Mouse (Mus musculus): ENCODE results near the gene Psmd5. TPM values are rescaled to one million over a fixed set of nuclear protein-coding genes. Genes with fewer than 3 reads are reported as not detected.
"Not testable (repeated sequence)": the region's sequence is repeated elsewhere in the genome, so short reads cannot be mapped to it uniquely, and the experiment has no call there.

Psmd5 gene
- polyA plus RNA-seq, 1 experiment, result 65.7 TPM

DNA sequence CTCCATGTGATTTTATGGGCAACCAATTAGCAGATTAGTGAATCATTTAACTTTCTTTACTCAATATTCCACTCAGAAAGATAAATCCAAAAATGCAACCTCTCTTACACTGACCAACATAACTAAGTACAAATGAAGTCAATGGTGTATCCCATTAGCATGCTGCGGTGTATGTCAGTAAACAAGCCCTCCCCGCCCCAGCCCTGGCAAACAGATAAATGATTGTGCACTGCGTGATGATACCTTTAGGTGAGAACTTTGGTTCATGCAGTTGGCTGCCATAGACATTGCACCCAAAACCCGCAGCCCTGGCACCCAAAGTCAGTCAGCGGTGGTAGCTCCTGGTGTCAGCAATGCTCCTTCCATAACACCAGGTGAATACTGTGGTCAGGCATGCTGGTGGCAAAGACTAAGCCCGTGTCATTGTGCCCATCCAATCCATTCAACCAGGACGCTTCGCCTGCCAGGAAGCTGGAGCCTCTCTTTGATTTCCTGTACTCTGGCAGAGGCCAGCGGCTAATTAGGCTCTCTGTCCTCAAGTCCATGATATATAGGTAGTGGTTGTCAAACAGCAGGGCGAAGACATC is 69.3 kb downstream of the Psmd5 start:
- no peak overlapping the region for H3K4me3 ChIP-seq (ENCODE audit: insufficient read depth, low read length)
- no peak overlapping the region for H3K27ac ChIP-seq (ENCODE audit: insufficient read depth, low read length)
- H3K4me1 ChIP-seq (ENCODE audit: control insufficient read depth, insufficient read depth, low read length), result peaks cover 10% of the 10 kb centered on the region; the same call in 1 of the 2 replicates
- TF ChIP-seq CTCF (IDR thresholded peaks at IDR 0.05; ENCODE audit: borderline replicate concordance, insufficient read depth, low read length), result no peak
- no peak for TF ChIP-seq POLR2A (IDR thresholded peaks at IDR 0.05; ENCODE audit: low read depth, low read length)

DNA sequence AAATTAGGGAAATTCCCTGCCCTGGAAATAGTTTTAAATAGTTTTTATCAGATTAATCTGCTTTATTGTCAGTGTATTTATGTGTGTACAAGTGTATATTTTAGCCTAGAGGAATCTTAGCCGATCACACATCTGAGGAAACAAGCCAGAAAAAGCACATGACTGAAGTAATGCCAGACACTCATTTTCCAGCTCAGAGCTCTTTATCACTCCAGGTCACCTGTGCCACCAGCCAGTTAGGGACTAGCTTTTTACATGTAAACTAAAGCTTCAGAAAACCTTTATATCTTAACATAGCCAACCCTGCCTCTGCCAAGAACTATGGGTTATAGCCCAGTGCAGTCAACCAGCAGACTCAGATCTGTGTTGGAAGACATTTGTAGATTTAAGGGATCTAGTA is 70.0 kb downstream of the Psmd5 start:
- Histone ChIP-seq H3K4me1 (ENCODE audit: control insufficient read depth, insufficient read depth, low read length) (peaks cover 10% of the 10 kb centered on the region; the same call in 1 of the 2 replicates), H3K4me3 (ENCODE audit: insufficient read depth, low read length) (no peak overlapping the region), H3K27ac (ENCODE audit: insufficient read depth, low read length) (no peak overlapping the region)
- TF ChIP-seq CTCF (IDR thresholded peaks at IDR 0.05; ENCODE audit: borderline replicate concordance, insufficient read depth, low read length) (no peak), POLR2A (IDR thresholded peaks at IDR 0.05; ENCODE audit: low read depth, low read length) (no peak)

DNA sequence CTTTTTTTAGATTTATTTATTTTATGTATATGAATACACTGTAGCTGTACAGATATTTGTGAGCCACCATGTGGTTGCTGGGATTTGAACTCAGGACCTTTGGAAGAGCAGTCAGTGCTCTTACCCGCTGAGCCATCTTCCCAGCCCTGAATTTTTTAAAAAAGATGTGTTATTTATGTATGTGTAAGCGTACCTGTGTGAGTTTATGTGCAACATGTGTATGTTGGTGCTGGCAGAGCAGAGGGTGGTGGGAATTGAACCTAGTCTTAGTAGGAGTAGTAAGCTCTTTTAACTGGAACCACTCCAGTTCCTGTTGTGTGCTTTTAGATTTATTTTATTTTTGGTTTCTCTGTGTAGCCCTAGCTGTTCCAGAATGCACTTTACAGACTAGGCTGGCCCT is 70.6 kb downstream of the Psmd5 start:
- H3K27ac ChIP-seq (ENCODE audit: insufficient read depth, low read length), result no peak overlapping the region
- H3K4me3 ChIP-seq (ENCODE audit: insufficient read depth, low read length), result no peak overlapping the region
- TF ChIP-seq POLR2A (IDR thresholded peaks at IDR 0.05; ENCODE audit: low read depth, low read length), result no peak
- H3K4me1 ChIP-seq (ENCODE audit: control insufficient read depth, insufficient read depth, low read length), result peaks cover 10% of the 10 kb centered on the region; the same call in 1 of the 2 replicates

DNA sequence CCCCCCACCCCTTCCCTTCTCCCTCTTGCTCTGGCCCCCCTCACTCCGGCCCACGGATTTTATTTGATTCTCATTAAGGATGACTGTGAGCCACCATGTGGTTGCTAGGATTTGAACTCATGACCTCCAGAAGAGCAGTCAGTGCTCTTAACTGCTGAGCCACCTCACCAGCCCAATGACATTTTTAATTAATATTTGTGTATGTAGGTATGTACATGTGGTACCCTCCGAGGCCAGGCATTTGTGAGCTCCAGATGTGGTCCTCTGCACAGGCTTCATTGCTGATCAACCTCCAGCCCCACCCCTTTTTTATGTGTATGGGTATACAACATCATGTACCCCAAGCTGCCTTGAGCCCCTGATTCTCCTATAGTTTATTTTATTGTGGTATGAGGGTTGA is 71.0 kb downstream of the Psmd5 start:
- Histone ChIP-seq H3K27ac (ENCODE audit: insufficient read depth, low read length) (no peak overlapping the region), H3K4me1 (ENCODE audit: control insufficient read depth, insufficient read depth, low read length) (peaks cover 10% of the 10 kb centered on the region; the same call in 1 of the 2 replicates), H3K4me3 (ENCODE audit: insufficient read depth, low read length) (peak overlapping the region; percentile 27)
- no peak for TF ChIP-seq POLR2A (IDR thresholded peaks at IDR 0.05; ENCODE audit: low read depth, low read length)
- TF ChIP-seq CTCF (IDR thresholded peaks at IDR 0.05; ENCODE audit: borderline replicate concordance, insufficient read depth, low read length), result no peak

DNA sequence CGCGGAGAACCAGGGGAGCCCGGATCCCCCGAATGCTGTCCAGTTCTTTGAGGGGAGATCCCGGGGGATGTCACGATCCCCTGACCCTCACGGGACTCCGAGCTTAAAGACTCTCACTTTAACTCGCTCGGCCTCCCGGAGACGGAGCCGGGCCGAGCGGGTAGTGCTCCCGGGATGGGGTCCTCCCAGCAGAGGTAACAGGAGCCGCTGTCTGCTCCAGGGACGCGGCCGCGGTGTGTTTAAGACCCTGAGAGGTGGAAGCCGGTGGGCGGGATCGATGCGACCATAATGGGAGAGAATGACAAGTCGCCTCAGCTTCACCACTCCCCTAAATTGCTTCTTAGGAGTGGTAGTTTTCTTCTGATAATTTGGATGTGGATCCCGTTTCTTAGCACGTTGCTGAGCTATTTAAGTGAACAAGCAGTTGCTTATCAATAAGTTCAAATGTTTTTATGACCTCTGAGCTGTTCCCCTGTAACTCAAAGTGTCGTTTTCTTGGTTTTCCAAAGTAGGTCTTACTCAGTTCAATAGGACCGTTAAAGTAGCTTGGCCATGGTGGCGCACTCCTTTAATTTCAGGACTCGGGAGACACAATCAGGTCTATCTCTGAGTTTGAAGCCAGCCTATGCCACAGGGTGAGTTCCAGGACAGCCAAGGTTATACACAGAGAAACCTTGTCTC is 72.1 kb downstream of the Psmd5 start:
- Histone ChIP-seq H3K27ac (ENCODE audit: insufficient read depth, low read length) (peak overlapping the region; percentile 55), H3K4me3 (ENCODE audit: insufficient read depth, low read length) (peak overlapping the region; percentile 66)
- H3K4me1 ChIP-seq (ENCODE audit: control insufficient read depth, insufficient read depth, low read length), result not testable (repeated sequence)

DNA sequence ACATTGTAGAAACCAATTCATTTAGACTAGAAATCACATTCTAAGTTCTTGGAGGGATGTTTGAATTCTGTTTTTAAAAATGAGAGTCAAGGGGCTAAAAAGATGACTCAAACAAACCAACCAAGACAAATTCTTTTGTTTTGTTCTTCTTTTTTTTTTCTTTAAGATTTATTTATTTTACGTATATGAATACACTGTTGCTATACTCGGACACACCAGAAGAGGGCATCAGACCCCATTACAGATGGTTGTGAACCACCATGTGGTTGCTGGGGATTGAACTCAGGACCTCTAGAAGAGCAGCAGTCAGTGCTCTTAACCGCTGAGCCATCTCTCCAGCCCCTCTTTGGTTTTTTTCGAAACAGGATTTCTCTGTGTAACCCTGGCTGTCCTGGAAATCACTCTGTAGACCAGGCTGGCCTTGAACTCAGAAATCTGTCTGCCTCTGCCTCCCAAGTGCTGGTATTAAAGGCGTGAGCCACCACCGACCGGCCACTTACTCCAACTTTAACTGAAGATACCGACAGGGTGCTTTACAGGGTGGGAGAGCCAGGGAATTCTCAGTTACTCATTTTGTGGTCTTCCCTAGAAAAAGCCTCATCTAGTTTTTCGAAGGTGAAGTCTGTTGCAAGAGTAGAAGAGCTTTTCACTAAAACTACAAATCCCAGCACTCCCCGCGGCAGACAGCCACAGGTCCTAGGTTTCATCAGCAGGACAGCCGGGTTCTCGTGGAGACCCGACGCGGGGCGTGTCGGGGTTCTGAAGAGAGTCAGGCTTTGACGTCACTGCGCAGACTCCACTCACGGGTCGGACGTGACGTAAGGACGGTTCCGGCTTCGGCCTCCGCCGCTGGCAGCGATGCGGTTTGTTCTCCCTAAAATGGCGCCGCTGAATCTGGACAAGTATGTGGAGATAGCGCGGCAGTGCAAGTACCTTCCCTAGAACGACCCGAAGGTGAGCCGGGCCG is 73.0 kb downstream of the Psmd5 start:
- H3K4me3 ChIP-seq (ENCODE audit: insufficient read depth, low read length), result peak overlapping the region; percentile 66
- TF ChIP-seq CTCF (IDR thresholded peaks at IDR 0.05; ENCODE audit: borderline replicate concordance, insufficient read depth, low read length) (no peak), POLR2A (IDR thresholded peaks at IDR 0.05; ENCODE audit: low read depth, low read length) (peak; percentile 90)
- H3K4me1 ChIP-seq (ENCODE audit: control insufficient read depth, insufficient read depth, low read length), result peaks cover 7% of the 10 kb centered on the region; the same call in 1 of the 2 replicates
- H3K27ac ChIP-seq (ENCODE audit: insufficient read depth, low read length), result peak overlapping the region; percentile 67

DNA sequence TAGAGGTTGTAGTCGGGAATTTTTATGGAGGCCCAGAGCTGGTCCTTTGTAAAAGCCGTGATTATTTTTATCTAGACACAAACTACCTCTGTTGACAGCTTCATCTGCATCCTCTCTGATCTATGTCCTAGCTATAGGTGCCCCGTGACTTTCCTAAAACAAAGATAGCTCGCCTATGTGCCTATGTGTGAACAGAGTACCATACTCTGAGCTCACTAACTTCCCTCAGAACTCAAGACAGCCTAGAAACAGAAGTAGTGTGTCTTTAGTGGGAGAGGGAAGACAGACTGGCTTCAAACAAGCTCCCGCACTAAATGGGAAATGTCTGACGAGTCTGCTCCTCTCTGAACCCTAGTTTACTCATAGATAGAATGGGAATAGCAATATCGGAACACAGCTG is 74.4 kb downstream of the Psmd5 start:
- TF ChIP-seq POLR2A (IDR thresholded peaks at IDR 0.05; ENCODE audit: low read depth, low read length) (no peak; the same call in 1 of the 2 replicates), CTCF (IDR thresholded peaks at IDR 0.05; ENCODE audit: borderline replicate concordance, insufficient read depth, low read length) (no peak)
- Histone ChIP-seq H3K27ac (ENCODE audit: insufficient read depth, low read length) (peak overlapping the region; percentile 45), H3K4me1 (ENCODE audit: control insufficient read depth, insufficient read depth, low read length) (peaks cover 4% of the 10 kb centered on the region; the same call in 1 of the 2 replicates), H3K4me3 (ENCODE audit: insufficient read depth, low read length) (0 out of 2 replicates have a peak overlapping the region, but pooled peaks have one; percentile 12)

Other genes with a start within 250 kb of the Psmd5 start
- gene Gapvd1, start 119.7 kb downstream of the Psmd5 start, polyA plus RNA-seq (2011; ENCODE audit: insufficient read length, low read depth, missing spikeins), result 75.1 and 80.4 TPM in 2 replicates
- gene Hspa5, start 103.0 kb downstream of the Psmd5 start, polyA plus RNA-seq (2011; ENCODE audit: insufficient read length, low read depth, missing spikeins), result 977 and 1,088 TPM in 2 replicates
- gene Rabepk, start 75.1 kb downstream of the Psmd5 start, polyA plus RNA-seq (2011; ENCODE audit: insufficient read length, low read depth, missing spikeins), result 40.7 and 41.3 TPM in 2 replicates
- gene Fbxw2, start 48.7 kb downstream of the Psmd5 start, polyA plus RNA-seq (2011; ENCODE audit: insufficient read length, low read depth, missing spikeins), result 65.6 and 73.5 TPM in 2 replicates
- not detected in 2 replicates for gene Gm34653, start 42.0 kb downstream of the Psmd5 start, polyA plus RNA-seq (2011; ENCODE audit: insufficient read length, low read depth, missing spikeins)
- 0.32 TPM in 1 of 2 replicates, not detected in the other for gene Cutal, start 572 bp downstream of the Psmd5 start, polyA plus RNA-seq (2011; ENCODE audit: insufficient read length, low read depth, missing spikeins)
- gene Phf19, start 39.1 kb upstream of the Psmd5 start, polyA plus RNA-seq (2011; ENCODE audit: insufficient read length, low read depth, missing spikeins), result 5.9 and 7.6 TPM in 2 replicates
- gene Traf1, start 86.8 kb upstream of the Psmd5 start, polyA plus RNA-seq (2011; ENCODE audit: insufficient read length, low read depth, missing spikeins), result 2.0 and 2.3 TPM in 2 replicates
- gene Hc, start 186.5 kb upstream of the Psmd5 start, polyA plus RNA-seq (2011; ENCODE audit: insufficient read length, low read depth, missing spikeins), result not detected in 2 replicates
- gene AI182371, start 226.6 kb upstream of the Psmd5 start, polyA plus RNA-seq (2011; ENCODE audit: insufficient read length, low read depth, missing spikeins), result 1.8 TPM in 1 of 2 replicates, not detected in the other
- 14.3 and 24.4 TPM in 2 replicates for gene Cntrl, start 234.5 kb upstream of the Psmd5 start, polyA plus RNA-seq (2011; ENCODE audit: insufficient read length, low read depth, missing spikeins)